Mouse (Mus musculus) stomach, embryonic 14.5 days (tissue): ENCODE data around the gene S100a13. TPM values are rescaled to one million over a fixed set of nuclear protein-coding genes. Genes with fewer than 3 reads are reported as not detected.

ENCODE experiments used
- ATAC-seq: fragments of 200-750 bp; cut with Nextera tagmentation; 2 replicates; pipeline ENCODE4 v1.8.0; 2017; ENCODE audit warnings: low read depth, moderate TSS enrichment; ENCODE audit not compliant: insufficient number of reproducible peaks, insufficient read depth, low FRiP score
- H3K27ac ChIP-seq: fragments of 300-500 bp; sonication (generic); 2 replicates; pipeline ENCODE4 v1.5.1; 2014; ENCODE audit warnings: mild to moderate bottlenecking, low read length, moderate library complexity, mixed read lengths
- H3K27me3 ChIP-seq: fragments of 300-500 bp; sonication (generic); 2 replicates; pipeline ENCODE4 v1.6.1; 2014; ENCODE audit warnings: low read length, control low read depth, mixed read lengths; ENCODE audit not compliant: control insufficient read depth, insufficient read depth
- H3K36me3 ChIP-seq: fragments of 300-500 bp; sonication (generic); 2 replicates; pipeline ENCODE4 v1.6.1; 2014; ENCODE audit warnings: mild to moderate bottlenecking, control low read depth, low read length, moderate library complexity, mixed read lengths; ENCODE audit not compliant: control insufficient read depth, insufficient read depth
- H3K4me1 ChIP-seq: fragments of 300-500 bp; sonication (generic); 2 replicates; pipeline ENCODE4 v1.6.1; 2014; ENCODE audit warnings: low read length, control low read depth, mixed read lengths; ENCODE audit not compliant: control insufficient read depth, insufficient read depth
- H3K4me2 ChIP-seq: fragments of 300-500 bp; sonication (generic); replicated peaks from 2 replicates; pipeline ENCODE4 v1.6.1; 2014; ENCODE audit warnings: low read depth, low read length, control low read depth
- H3K4me3 ChIP-seq: fragments of 300-500 bp; sonication (generic); 2 replicates; pipeline ENCODE4 v1.5.1; 2014; ENCODE audit warnings: low read depth, low read length, control low read depth
- H3K9ac ChIP-seq: fragments of 300-500 bp; sonication (generic); replicated peaks from 2 replicates; pipeline ENCODE4 v1.6.1; 2014; ENCODE audit warnings: low read depth, mild to moderate bottlenecking, control low read depth, low read length, moderate library complexity, mixed read lengths
- H3K9me3 ChIP-seq: fragments of 300-500 bp; sonication (generic); 2 replicates; pipeline ENCODE4 v1.6.1; 2016; ENCODE audit warnings: low read depth, low read length, control low read depth; ENCODE audit not compliant: control insufficient read depth
- WGBS: fragments of 180-500 bp; shearing (Covaris S2); extraction: QIAGEN DNeasy Blood & Tissue Kit; methylation state at CpG from one replicate; pipeline ENCODE4 v1.1.7; 2014; 5-methylcytosine and 5-hydroxymethylcytosine counted together
- polyA plus RNA-seq: library from polyadenylated mRNA; unstranded; fragments of >200 nt; fragmentation: Nextera tagmentation; extraction: Ambion mirVana; gene quantifications from 2 replicates; pipeline ENCODE4 v1.2.1, GENCODE M21; 2014

Gene S100a13
- polyA plus RNA-seq, 1 experiment from 2014 or later: 33.5 TPM

- Histone ChIP-seq H3K4me2 (no peak overlapping the region), H3K9ac (no peak overlapping the region), H3K9me3 (no peaks in the 10 kb centered on the region), H3K4me1 (0 out of 2 replicates have a peak, but pooled peaks cover 3% of the 10 kb centered on the region), H3K36me3 (no peaks in the 10 kb centered on the region), H3K4me3 (no peak overlapping the region), H3K27me3 (no peaks in the 10 kb centered on the region), H3K27ac (no peak overlapping the region)
- ATAC-seq: no peak
- 86% methylated on average over 7 of the region's 7 CpGs for WGBS
Measured at GRCm38 (mm10) chr3:90527291-90527873, 13.1 kb downstream of the S100a13 start.

DNA sequence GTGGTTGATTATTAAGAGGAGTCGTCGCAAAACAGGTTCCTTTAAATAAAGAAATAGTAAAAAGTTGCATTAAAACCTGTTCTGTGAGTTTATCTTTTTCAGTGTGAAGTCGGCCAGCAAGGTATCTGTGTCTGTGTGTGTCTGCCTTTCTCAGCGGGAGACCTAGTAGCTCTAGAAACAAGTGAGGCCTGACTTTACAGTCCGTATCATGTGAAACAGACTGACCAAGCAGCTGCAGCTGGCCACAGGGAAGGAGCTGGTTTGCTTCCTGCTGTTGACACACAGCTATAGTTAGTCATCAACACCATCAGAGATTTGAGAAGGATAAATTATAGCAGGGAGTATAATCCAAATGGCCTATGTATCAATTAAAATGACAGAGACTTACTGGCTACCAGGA is 17.5 kb downstream of the S100a13 start:
- Histone ChIP-seq H3K4me3 (no peak overlapping the region), H3K4me1 (no peaks in the 10 kb centered on the region), H3K36me3 (no peaks in the 10 kb centered on the region), H3K9ac (no peak overlapping the region), H3K27me3 (no peaks in the 10 kb centered on the region), H3K27ac (no peak overlapping the region), H3K9me3 (no peaks in the 10 kb centered on the region), H3K4me2 (no peak overlapping the region)
- WGBS: 52% methylated on average over 5 of the region's 5 CpGs
- no peak for ATAC-seq

GRCm38 (mm10) chr3:90535446-90535845 is 21.2 kb downstream of the S100a13 start:
- ATAC-seq: no peak
- Histone ChIP-seq H3K27me3 (no peaks in the 10 kb centered on the region), H3K9me3 (no peaks in the 10 kb centered on the region), H3K4me1 (peaks cover 6% of the 10 kb centered on the region; the same call in 1 of the 2 replicates), H3K9ac (no peak overlapping the region), H3K36me3 (no peaks in the 10 kb centered on the region), H3K4me3 (no peak overlapping the region), H3K4me2 (no peak overlapping the region), H3K27ac (no peak overlapping the region)
- WGBS: 54% methylated on average over 1 of the region's 1 CpGs

DNA sequence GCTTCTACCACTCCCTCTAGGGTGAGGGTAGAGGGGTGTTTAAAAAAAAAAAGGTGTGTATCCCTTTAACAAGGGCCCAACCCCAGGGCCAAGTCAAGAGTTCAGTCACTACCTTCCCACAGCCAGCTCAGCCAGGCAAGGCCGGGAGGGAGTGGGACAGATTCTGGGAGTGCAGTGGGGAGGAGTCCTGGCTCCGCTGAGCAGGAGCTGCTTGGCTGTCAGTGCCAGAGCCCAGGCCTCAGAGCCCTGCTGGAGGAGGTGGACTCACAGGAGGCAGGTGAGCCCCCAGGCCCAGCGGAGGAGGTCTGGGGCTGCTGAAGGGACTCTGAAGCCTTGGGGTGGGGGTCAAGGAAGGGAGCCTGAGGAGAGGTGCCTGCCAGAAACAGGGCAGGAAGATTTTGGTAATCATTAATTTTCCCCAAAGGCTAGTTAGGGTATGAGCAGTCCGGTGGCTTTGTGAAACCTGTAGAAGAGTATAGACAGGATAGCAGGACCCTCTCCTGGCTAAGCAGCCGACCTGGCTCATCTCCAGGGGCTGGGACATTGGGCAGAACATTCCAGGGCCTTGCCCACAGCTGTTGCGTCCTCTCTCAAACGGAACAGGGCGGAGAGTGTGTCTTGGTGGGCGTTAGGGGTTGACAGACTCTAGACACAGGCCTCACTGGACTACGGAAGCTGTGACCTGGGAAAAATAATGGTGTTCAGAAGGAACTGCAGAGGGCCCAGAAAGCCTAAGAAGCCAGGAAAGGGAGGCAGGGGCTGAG is 23.1 kb downstream of the S100a13 start, which contains the start of gene S100a16:
Gene S100a16 (plus strand): TSS at position 114 of the 764 bp plus-strand sequence.
- peak; percentile 87 for ATAC-seq
- H3K36me3 ChIP-seq: no peaks in the 10 kb centered on the region
- no peaks in the 10 kb centered on the region for H3K9me3 ChIP-seq
- H3K9ac ChIP-seq: peak within 1 kb of the TSS; percentile 26
- peak within 1 kb of the TSS; percentile 84 for H3K27ac ChIP-seq
- H3K4me1 ChIP-seq: peaks cover 6% of the 10 kb centered on the region; the same call in 1 of the 2 replicates
- 32% methylated on average over 10 of the region's 10 CpGs for WGBS
- H3K4me3 ChIP-seq: peak within 1 kb of the TSS; percentile 26
- no peaks in the 10 kb centered on the region for H3K27me3 ChIP-seq
- H3K4me2 ChIP-seq: peak within 1 kb of the TSS; percentile 41

GRCm38 (mm10) chr3:90537905-90538296 is 23.7 kb downstream of the S100a13 start:
- H3K4me1 ChIP-seq: peaks cover 6% of the 10 kb centered on the region; the same call in 1 of the 2 replicates
- 68% methylated on average over 5 of the region's 5 CpGs for WGBS
- no peaks in the 10 kb centered on the region for H3K36me3 ChIP-seq
- H3K4me2 ChIP-seq: peak overlapping the region; percentile 41
- peak overlapping the region; percentile 26 for H3K4me3 ChIP-seq
- ATAC-seq: no peak
- H3K9me3 ChIP-seq: no peaks in the 10 kb centered on the region
- peak overlapping the region; percentile 26 for H3K9ac ChIP-seq
- H3K27ac ChIP-seq: peak overlapping the region; percentile 84
- H3K27me3 ChIP-seq: no peaks in the 10 kb centered on the region

DNA sequence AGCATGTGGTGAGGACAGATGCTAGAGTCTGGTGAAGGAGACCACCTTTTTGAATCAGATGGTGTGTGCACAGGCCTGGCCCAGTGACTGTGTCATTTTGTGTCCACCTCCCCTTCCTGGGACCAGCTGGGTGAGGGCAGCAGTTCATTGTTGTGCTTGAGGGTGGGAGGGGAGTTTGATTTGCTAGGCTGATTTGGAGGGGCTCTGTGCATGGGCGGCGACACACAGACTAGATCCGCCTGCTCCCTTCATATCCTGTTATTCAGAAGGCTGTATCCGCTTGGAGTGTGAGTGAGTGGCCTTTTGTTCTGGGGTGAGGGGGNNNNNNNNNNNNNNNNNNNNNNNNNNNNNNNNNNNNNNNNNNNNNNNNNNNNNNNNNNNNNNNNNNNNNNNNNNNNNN is 26.7 kb downstream of the S100a13 start:
- Histone ChIP-seq H3K9ac (0 out of 2 replicates have a peak overlapping the region, but pooled peaks have one; percentile 21), H3K27me3 (no peaks in the 10 kb centered on the region), H3K27ac (peak overlapping the region; percentile 27; the same call in 1 of the 2 replicates), H3K4me2 (peak overlapping the region; percentile 18; the same call in 1 of the 2 replicates), H3K9me3 (no peaks in the 10 kb centered on the region), H3K4me3 (peak overlapping the region; percentile 11; the same call in 1 of the 2 replicates), H3K36me3 (no peaks in the 10 kb centered on the region), H3K4me1 (peaks cover 6% of the 10 kb centered on the region; the same call in 1 of the 2 replicates)
- WGBS: 53% methylated on average over 4 of the region's 4 CpGs
- 0 out of 2 replicates have a peak, but pooled peaks have one; percentile 12 for ATAC-seq

- Histone ChIP-seq H3K4me2 (no peak overlapping the region), H3K27me3 (no peaks in the 10 kb centered on the region), H3K4me1 (no peaks in the 10 kb centered on the region), H3K9ac (no peak overlapping the region), H3K27ac (no peak overlapping the region), H3K9me3 (no peaks in the 10 kb centered on the region), H3K4me3 (no peak overlapping the region), H3K36me3 (no peaks in the 10 kb centered on the region)
- WGBS: 61% methylated on average over 5 of the region's 5 CpGs
- ATAC-seq: no peak
Measured at GRCm38 (mm10) chr3:90549676-90550420, 35.6 kb downstream of the S100a13 start.

DNA sequence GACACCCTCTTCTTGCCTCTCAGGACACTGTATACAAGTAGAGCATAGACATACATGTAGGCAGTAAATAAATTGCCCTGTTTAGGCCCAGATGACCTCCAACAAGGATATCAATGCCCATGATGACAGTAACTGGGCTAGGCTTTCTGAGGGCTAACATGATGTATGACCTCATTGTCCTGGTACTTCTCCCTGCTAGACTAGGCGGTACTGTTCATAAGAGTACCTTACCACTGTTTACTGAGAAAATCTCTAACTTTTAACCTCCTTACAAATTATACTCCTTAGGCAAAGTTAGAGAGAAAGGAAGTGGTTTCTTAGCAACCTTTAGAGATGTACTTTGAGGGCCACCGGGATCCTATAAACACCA is 36.2 kb downstream of the S100a13 start:
- H3K27ac ChIP-seq: no peak overlapping the region
- H3K9ac ChIP-seq: no peak overlapping the region
- H3K4me3 ChIP-seq: no peak overlapping the region
- H3K4me1 ChIP-seq: no peaks in the 10 kb centered on the region
- no peak for ATAC-seq
- no peak overlapping the region for H3K4me2 ChIP-seq
- WGBS: 76% methylated on average over 2 of the region's 2 CpGs
- H3K27me3 ChIP-seq: no peaks in the 10 kb centered on the region
- H3K36me3 ChIP-seq: no peaks in the 10 kb centered on the region
- no peaks in the 10 kb centered on the region for H3K9me3 ChIP-seq
